20 mouse cellular contexts compared by ENCODE assay signal in genomic region chr4:106545817-106546373, GRCm38 (mm10). TPM values are rescaled to one million over a fixed set of nuclear protein-coding genes. Genes with fewer than 3 reads are reported as not detected.
DNase-seq lines count a peak whose midpoint lies in the region; ATAC-seq lines count a peak whose summit lies in the region.
"Had no signal": no experiment of that assay in that cellular context is flagged by ENCODE, and none has a peak within 500 bp of the region (broad histone marks: within the 10 kb centered on the region; RNA-seq: fewer than 3 reads in every experiment).

No protein-coding gene starts in this region.

- no peak overlapping the region; the same call in 1 of the 2 replicates for H3K4me2 ChIP-seq in heart, embryonic 15.5 days
- no peak overlapping the region for H3K4me2 ChIP-seq in midbrain, embryonic 14.5 days (ENCODE audit: low read length)
- H3K4me2 ChIP-seq in midbrain, embryonic 15.5 days: no peak overlapping the region
- H3K4me2 ChIP-seq: forebrain, embryonic 12.5 days; limb, embryonic 12.5 days had no signal

- H3K4me1 ChIP-seq in heart, embryonic 15.5 days (replicated peaks): peaks cover 13% of the 10 kb centered on the region
- no peaks in the 10 kb centered on the region for H3K4me1 ChIP-seq in midbrain, embryonic 14.5 days (ENCODE audit: control insufficient read depth, insufficient read depth, low read length)
- no peaks in the 10 kb centered on the region for H3K4me1 ChIP-seq in midbrain, embryonic 15.5 days
- H3K4me1 ChIP-seq: forebrain, embryonic 12.5 days; limb, embryonic 12.5 days had no signal

- DNase-seq in heart, postnatal 4 days: no peak
- DNase-seq in midbrain, embryonic 14.5 days: peak; percentile 17
- peak; percentile 37 for DNase-seq in embryo, embryonic 9.5 days (ENCODE audit: extremely low spot score)
- peak; percentile 35 for DNase-seq in yolk sac, embryonic 10.5 days (ENCODE audit: low spot score)
- DNase-seq: cerebellum, adult 8-10 months; gastrocnemius, postnatal 25 days; kidney, adult 9 months; kidney, postnatal 4 days; lung, postnatal 10 days; right cerebral cortex, postnatal 25 days had no signal

- H3K9me3 ChIP-seq in heart, embryonic 15.5 days (replicated peaks): no peaks in the 10 kb centered on the region
- no peaks in the 10 kb centered on the region for H3K9me3 ChIP-seq in midbrain, embryonic 14.5 days (ENCODE audit: control insufficient read depth, low read length)
- H3K9me3 ChIP-seq in midbrain, embryonic 15.5 days: no peaks in the 10 kb centered on the region
- H3K9me3 ChIP-seq: forebrain, embryonic 12.5 days; limb, embryonic 12.5 days had no signal

- 23% methylated on average over 8 of the region's 8 CpGs for WGBS in heart, embryonic 15.5 days
- 71% methylated on average over 8 of the region's 8 CpGs for WGBS in midbrain, embryonic 14.5 days
- WGBS in midbrain, embryonic 15.5 days: 74% methylated on average over 8 of the region's 8 CpGs

- H3K36me3 ChIP-seq in heart, embryonic 15.5 days: no peaks in the 10 kb centered on the region
- H3K36me3 ChIP-seq in midbrain, embryonic 14.5 days (ENCODE audit: control insufficient read depth, insufficient read depth, low read length): no peaks in the 10 kb centered on the region
- no peaks in the 10 kb centered on the region for H3K36me3 ChIP-seq in midbrain, embryonic 15.5 days (replicated peaks)
- H3K36me3 ChIP-seq: forebrain, embryonic 12.5 days; limb, embryonic 12.5 days had no signal

- no peak overlapping the region for H3K27ac ChIP-seq in heart, embryonic 15.5 days
- H3K27ac ChIP-seq in midbrain, embryonic 14.5 days (replicated peaks; ENCODE audit: low read depth, low read length): no peak overlapping the region
- no peak overlapping the region for H3K27ac ChIP-seq in midbrain, embryonic 15.5 days
- H3K27ac ChIP-seq: forebrain, embryonic 12.5 days; limb, embryonic 12.5 days; liver, embryonic 14.5 days had no signal

- H3K9ac ChIP-seq in heart, embryonic 15.5 days: no peak overlapping the region
- H3K9ac ChIP-seq in midbrain, embryonic 14.5 days (replicated peaks; ENCODE audit: low read length): no peak overlapping the region
- no peak overlapping the region for H3K9ac ChIP-seq in midbrain, embryonic 15.5 days
- H3K9ac ChIP-seq: forebrain, embryonic 12.5 days; limb, embryonic 12.5 days; liver, embryonic 14.5 days had no signal

- H3K27me3 ChIP-seq in heart, embryonic 15.5 days: 0 out of 2 replicates have a peak, but pooled peaks cover 3% of the 10 kb centered on the region
- no peaks in the 10 kb centered on the region for H3K27me3 ChIP-seq in midbrain, embryonic 14.5 days (ENCODE audit: control insufficient read depth, insufficient read depth, low read length)
- no peaks in the 10 kb centered on the region for H3K27me3 ChIP-seq in midbrain, embryonic 15.5 days (replicated peaks)
- H3K27me3 ChIP-seq: forebrain, embryonic 12.5 days; limb, embryonic 12.5 days had no signal

- no peak overlapping the region for H3K4me3 ChIP-seq in heart, embryonic 15.5 days
- H3K4me3 ChIP-seq in midbrain, embryonic 14.5 days (replicated peaks; ENCODE audit: low read depth, low read length): no peak overlapping the region
- H3K4me3 ChIP-seq in midbrain, embryonic 15.5 days: no peak overlapping the region
- H3K4me3 ChIP-seq: forebrain, embryonic 12.5 days; limb, embryonic 12.5 days had no signal

- ATAC-seq in heart, embryonic 15.5 days (replicated peaks; ENCODE audit: insufficient number of reproducible peaks, insufficient read depth, low FRiP score, low read depth): peak; percentile 56
- no peak for ATAC-seq in midbrain, embryonic 14.5 days (ENCODE audit: low FRiP score, low TSS enrichment)
- ATAC-seq in midbrain, embryonic 15.5 days (replicated peaks): no peak
- no peak for ATAC-seq in activated CD4-positive, CD25-positive, alpha-beta regulatory T cell, adult 4 months
- ATAC-seq: hindbrain, embryonic 16.5 days had no signal

RNA-seq across cellular contexts. Expression of gene Dhcr24, which starts 14.9 kb away (rescaled TPM):
- 1.9 and 2.8 TPM in 2 replicates for polyA plus RNA-seq in heart, embryonic 15.5 days (2015; fragmentation: Nextera tagmentation; extraction: Ambion mirVana)
- 10 to 100 TPM; 31.9 to 34.3 TPM for total RNA-seq in heart, postnatal 4 days (2021)
- 18.2 and 20.9 TPM in 2 replicates for polyA plus RNA-seq in midbrain, embryonic 14.5 days (2014; fragmentation: Nextera tagmentation; extraction: Ambion mirVana)
- polyA plus RNA-seq in midbrain, embryonic 15.5 days (2015; fragmentation: Nextera tagmentation; extraction: Ambion mirVana): 6.0 and 6.2 TPM in 2 replicates
- polyA plus RNA-seq in activated CD4-positive, CD25-positive, alpha-beta regulatory T cell, adult 4 months (2017; shearing (Covaris generic)): 1 to 10 TPM; 4.5 to 7.7 TPM

RNA-seq across cellular contexts. Expression of gene Bsnd, which starts 53.8 kb away (rescaled TPM):
- polyA plus RNA-seq in heart, embryonic 15.5 days (2015; fragmentation: Nextera tagmentation; extraction: Ambion mirVana): not detected in 2 replicates
- not detected for total RNA-seq in heart, postnatal 4 days (2021)
- not detected in 2 replicates for polyA plus RNA-seq in midbrain, embryonic 14.5 days (2014; fragmentation: Nextera tagmentation; extraction: Ambion mirVana)
- polyA plus RNA-seq in midbrain, embryonic 15.5 days (2015; fragmentation: Nextera tagmentation; extraction: Ambion mirVana): not detected in 2 replicates
- not detected for polyA plus RNA-seq in activated CD4-positive, CD25-positive, alpha-beta regulatory T cell, adult 4 months (2017; shearing (Covaris generic))
- total RNA-seq: gastrocnemius, postnatal 25 days; layer of hippocampus, postnatal 10 days; megakaryocyte-erythroid progenitor cell, adult 5-6 weeks had no signal
- polyA plus RNA-seq: forebrain, embryonic 12.5 days; hindbrain, embryonic 16.5 days; limb, embryonic 12.5 days; liver, embryonic 14.5 days; neural tube, embryonic 14.5 days had no signal
